Mouse (Mus musculus): ENCODE measurements at regions not wholly inside any gene's neighbourhood (a gene's known extent, or its start where the extent isn't known, plus 50 kb on each side); places are given as distances from the start of the nearest gene placed in this dataset.

GRCm38 (mm10) chr3:8743650-8744049 lies 866.2 kb downstream of the Zfp704 start:
- TF ChIP-seq CTCF (IDR thresholded peaks at IDR 0.05) (no peak), POLR2A (IDR thresholded peaks at IDR 0.05; ENCODE audit: insufficient read depth, low read depth, low read length) (no peak)
